Mouse (Mus musculus): ENCODE measurements around the gene Cbwd1.

Gene Cbwd1

DNA sequence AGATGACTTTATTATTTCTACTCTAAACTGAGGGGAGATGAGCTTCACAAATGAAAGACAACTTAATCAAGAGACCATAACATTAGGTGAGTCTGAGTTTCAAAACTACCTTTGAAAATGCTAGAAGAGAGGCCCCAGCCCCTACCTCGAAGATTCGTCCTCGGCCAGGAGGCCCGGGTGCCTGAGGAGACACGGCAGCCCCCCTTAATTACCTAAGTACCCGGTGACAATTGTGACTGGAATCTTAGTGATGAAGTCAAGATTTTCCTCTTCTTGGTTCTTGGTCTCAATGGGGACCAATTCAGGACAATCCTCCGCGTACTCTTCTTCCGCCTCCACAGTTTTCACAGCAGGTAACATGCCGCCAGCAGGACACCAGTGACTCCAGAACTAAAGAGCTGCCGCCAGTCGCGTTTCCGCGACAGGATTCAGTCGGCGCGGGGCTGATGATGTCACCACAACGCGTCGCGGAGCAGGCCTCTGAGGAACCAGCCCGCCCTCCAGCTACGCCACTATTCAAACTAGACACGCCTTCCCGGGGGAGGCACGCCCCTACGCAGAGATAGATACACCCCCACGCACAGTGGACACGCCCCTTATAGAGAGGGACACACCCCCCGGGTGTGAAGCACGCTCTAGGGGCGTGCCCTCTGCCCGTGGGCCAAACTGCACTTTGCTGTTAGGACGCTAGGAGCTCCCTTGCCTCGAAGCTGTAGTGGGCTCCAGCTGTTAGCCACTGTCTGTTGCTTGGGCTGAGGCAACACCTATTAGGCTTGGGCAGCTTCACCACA lies at the start of gene Cbwd1:
TSS of gene Cbwd1 (minus strand) at position 439 of the 791 bp plus-strand sequence.
- CTCF ChIA-PET, result interaction anchor here (0.6 to 0.9 kb wide), 3 partner anchors 14 to 416 kb away, joined by 3 to 9 read pairs (median 3); partner anchors contain the start of gene Dock8

DNA sequence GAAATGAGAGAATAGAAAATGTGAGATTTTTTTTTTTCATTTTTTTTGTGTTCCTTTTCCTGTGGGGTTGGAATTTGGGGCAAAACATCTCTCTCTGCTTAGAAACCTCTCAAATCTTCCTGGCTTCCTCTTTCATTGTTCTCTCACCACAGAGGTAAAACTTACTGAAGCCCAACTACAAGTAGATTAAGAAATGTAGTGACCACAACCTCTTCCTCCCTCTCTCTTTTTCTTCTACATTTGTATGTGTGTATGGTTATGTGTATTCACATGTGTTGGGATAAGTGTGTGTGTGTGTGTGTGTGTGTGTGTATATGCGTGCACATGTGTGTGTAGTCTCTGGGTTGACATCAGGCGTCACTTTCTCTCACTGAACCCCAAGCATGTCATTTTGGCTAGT lies 47.1 kb upstream of the Cbwd1 start:
- CTCF ChIA-PET, result no interaction called here

DNA sequence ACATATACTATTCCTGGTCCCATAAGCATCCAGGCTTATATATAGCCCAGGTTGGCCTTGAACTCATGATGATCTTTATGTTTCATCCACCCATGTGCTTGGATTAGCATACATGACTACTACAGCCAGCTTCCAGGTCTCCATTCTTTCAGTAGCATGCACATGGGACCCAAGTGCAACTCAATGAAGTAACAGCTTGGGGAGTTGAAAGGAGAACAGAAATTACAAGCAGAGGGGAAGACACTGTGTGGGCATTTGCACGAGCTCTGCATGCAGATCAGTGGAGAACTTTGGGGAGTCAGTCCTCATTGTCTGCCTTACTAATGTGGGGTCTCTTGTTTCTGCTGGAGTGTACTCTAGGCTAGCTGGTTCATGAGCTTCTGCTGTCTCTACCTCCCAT lies 45.3 kb upstream of the Cbwd1 start:
- CTCF ChIA-PET, result no interaction called here

DNA sequence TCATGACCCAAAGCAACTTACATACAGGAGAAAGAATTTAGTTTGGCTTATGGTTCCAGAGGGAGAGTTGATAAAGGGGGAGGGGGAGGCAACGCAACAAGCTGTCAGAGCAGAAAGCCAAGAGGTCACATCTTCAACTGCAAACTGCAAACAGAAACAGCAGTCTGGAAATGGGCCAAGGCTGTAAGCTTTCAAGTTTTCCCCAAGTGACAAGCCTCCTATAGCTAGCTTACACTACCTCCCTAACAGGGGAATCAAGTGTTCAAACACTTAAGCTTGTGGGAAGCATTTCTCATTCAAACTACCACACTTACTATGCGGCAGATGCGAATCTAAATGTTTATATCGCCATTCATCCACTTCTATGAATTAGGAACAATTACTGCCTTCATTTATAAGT lies 42.4 kb upstream of the Cbwd1 start:
- CTCF ChIA-PET, result interaction anchor here (1.1 kb wide), 1 partner anchor 10 kb away, joined by 3 read pairs; no protein-coding TSS in a partner anchor

DNA sequence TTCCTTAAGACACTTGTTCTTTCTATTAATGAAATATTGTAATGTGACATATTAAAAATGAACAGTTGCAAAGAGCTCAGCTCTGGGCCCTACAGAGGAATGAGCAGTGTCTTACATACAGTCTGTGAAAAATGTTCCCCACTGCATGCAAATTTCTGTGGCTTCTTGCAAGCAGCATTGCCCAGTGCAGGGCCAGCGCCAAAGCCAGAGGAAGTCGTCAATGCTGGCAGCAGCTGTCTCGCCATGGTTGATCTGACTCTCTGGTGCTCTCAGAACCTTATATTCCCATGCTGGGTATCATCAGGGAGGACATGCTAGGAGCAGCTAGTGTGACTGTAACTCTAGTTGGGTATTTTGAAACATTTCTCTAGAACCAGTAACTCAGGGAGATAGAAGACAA lies 41.4 kb upstream of the Cbwd1 start:
- CTCF ChIA-PET, result interaction anchor here (1.1 kb wide), 1 partner anchor 11 kb away, joined by 3 read pairs; no protein-coding TSS in a partner anchor

DNA sequence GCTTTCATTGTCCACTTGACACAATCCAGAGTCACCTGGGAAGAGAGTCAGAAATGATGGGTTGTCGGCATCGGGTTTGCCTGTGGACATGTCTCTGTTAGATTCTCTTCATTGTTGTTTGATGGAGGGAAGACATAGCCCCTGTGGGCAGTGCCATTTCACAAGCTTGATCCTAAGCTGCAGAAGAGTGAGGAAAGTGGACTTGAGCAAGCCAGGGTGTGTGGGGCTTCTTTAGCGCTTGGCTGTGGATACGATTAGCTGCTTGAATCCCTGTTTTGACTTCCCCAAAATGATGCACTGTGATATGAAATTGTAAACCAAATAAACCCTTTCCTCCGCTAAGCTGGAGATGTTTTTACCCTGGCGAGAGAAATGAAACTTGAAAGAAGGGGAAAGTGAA lies 40.6 kb upstream of the Cbwd1 start:
- CTCF ChIA-PET, result no interaction called here

DNA sequence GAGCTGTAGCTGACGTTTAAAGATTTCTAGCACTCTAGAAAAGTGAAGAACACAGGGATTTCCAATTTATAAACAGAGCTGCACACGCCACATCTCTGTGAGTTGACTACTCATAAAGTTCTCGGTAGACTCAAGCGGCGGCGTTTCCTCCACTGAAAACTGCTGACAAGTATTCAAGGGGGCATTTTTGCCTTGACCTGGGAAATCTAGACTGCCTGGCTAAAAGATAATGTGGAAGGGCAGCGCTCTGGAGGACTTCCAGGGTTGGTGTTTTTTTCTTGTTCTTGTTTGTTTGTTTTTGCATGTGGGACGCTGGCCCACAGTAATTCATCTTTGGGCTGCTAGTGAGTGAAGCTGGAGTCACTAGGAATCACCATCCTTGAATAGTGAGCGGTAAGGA lies 38.7 kb upstream of the Cbwd1 start:
- CTCF ChIA-PET, result interaction anchor here (0.5 kb wide), 1 partner anchor 150 kb away, joined by 5 read pairs; no protein-coding TSS in a partner anchor

DNA sequence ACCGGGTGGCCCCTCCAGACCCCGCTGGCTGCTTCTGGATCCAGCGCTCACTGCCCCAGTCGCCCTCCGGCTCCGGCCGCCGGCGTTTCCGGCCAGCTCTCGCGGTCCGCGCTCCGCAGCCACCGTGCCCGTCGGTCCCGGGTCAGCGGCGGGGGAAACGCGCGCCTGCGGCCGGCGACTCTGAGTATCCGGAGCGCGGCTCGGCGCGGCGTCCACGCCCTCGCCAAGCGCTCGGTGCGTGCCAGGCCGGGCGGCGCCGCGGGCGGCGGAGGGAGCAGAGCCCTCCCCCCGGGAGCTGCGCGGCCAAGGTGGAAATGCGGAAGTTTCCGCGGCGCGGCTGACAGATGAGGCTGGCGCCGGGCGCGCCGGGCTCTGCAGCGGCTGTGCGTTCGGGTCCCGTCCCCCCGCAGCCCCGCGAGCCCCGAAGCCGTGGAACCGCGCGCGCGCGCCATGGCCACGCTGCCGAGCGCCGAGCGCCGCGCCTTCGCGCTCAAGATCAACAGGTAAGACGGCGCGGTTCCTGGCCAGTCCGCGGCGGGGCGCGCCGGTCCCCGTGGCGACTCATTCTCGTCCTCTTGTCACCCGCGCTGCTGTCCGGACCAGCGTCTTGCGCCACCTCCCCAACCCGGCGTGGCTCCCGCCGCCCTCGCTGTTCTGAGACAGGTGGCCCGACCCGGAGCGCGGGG lies 37.9 kb upstream of the Cbwd1 start, which contains the start of gene Dock8:
TSS of gene Dock8 (plus strand) at position 334 of the 686 bp plus-strand sequence.
- CTCF ChIA-PET, result interaction anchor here (1.0 kb wide), 1 partner anchor 39 kb away, joined by 3 read pairs; no protein-coding TSS in a partner anchor

DNA sequence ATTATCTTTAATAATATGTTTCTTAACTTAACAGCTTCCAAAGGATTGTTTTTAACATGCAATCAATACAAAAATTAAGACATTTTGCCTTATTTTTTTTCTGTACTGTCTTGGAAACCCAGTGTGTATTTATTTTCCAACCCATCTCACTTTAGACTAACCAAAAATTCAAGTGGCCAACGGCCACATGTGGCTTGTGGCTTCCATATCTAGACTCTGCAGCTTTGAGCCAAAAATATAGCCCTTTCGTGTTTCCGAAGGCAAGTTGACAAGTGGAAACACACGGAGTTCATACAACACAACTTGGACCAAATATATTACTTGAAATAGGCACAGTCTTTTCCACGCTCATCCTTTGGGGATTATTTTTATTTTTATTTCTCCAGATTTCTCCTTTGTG lies 37.2 kb upstream of the Cbwd1 start:
- CTCF ChIA-PET, result interaction anchor here (0.6 to 1.0 kb wide), 2 partner anchors 17 to 38 kb away, joined by 3 read pairs; no protein-coding TSS in a partner anchor

DNA sequence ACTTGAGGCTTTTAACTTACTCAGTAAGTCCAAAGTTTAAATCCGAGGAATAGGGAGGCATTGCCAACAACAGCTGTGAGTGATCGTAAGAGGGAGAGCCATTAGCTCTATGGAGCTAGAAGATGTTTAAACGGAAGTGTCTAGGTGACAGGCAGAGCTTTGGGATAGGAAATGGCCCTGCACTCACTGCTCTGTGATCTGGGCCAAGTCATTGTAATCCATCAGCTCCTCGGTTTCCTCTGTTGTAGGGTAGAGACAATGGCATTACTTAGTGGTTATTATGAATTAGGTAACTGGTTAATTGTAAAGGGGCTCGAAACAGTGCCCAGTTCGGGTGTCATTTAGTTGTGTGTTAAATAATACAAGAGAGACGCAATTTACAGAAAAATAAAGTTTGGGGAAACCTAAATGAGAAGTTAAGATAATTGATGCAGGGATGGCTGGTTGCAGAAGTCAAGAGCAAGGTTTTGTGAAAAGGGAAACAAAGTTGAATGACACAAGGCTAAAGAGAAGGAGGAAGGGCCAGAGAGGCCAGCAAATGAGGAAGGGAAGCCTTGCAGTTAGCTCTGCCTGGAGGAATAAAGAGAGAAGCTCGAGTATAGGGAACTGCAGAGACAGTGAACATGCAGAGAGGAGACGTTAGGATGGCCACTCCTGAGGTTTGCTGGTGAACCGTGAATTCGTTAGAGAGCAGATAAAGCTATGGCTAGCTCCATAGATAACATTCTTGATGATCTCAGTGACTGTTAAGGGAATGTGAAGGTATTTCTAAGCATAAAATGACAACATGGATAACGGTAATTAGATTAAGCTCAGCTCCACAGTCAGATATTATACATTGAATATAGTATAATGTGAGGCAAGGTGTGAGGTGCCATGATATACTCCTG lies 35.6 kb upstream of the Cbwd1 start:
- CTCF ChIA-PET, result no interaction called here

DNA sequence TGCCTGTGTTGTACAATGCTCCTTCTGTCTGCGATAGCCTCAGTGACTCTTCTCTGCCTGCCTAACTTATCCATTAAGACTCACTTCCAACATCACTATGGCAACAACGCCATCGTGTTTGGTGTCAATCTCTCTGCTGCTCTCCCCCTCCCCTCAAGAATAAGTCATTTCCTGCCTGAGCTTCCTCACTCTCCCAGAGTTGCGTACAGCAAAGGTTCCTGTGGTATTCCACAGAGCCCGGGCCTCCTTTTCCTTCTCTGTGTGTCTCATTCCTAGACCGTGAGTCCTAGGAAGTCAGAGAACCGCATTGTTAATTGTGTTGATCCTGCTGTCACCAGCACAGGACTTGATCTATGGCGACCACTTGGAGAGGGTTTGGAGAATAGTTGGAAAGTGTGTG lies 33.5 kb upstream of the Cbwd1 start:
- CTCF ChIA-PET, result no interaction called here

DNA sequence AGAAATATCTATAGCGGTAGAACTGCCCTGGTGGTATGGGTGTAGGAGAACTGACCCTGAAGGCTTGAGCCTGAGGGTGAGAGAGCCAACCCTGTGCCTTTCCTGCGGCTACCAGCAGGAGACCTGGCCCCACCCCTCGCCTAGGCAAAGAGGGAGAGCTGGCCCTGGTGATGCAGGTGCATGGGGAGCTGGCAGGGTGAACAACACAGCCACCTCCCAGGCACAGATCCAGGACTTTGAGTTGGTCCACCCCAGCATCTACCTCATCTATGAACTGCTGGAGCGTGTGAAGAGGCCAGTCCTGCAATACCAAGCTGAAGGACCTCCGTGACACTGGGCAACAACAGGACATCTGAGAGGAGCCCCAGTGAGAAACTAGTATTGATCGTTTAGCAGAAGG lies 32.1 kb upstream of the Cbwd1 start:
- CTCF ChIA-PET, result interaction anchor here (0.6 kb wide), 1 partner anchor 370 kb away, joined by 3 read pairs; no protein-coding TSS in a partner anchor

DNA sequence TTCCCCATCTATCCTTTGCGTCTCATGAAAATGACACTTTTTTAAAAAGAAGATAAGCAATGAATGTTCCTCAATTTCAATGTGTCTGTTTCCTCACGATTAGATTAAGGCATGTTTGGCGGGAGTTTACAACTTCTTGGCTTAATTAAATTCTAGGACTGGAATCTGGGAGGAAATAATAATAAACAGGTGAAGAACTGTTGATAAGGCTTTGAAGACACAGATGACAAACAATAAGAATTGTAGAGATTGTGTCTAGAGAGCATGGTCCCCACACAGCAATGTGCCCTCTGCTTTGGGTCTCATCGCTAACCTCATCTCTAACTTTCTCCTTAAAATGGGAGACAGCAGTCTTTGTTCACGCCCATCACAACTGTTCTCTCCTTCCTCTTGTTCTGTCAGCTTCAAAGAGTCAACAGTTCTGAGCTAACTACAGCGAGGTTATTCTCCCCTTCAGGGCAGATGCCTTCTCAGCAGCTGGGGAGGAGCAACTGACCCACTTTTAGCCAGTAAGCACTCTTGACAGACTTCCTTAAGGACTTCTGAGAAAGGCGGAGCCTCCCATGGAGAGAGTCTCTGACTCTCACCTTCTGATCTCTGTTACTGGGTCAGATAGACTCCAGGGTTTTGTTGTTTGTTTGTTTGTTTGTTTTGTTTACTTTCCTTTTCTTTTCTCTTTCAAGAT lies 28.9 kb upstream of the Cbwd1 start:
- CTCF ChIA-PET, result no interaction called here

DNA sequence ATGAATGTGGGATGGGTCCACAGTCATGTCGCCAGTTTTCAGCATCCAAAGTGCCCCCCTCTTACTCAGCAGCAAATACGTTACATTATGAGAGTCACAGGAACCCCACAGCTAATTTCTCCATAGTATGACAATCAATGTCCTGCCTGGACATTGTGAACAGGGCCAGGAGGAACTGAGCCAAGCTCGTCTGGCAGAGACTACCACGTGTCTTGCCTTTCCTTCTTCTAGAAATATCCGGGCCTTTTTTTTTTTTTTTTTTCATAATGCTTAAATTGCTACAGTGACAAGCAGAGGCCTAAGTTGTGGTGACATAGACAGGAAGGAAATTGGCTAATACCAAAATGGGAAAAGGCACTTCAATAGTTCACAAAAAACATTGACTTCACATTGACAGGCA lies 27.4 kb upstream of the Cbwd1 start:
- CTCF ChIA-PET, result no interaction called here

DNA sequence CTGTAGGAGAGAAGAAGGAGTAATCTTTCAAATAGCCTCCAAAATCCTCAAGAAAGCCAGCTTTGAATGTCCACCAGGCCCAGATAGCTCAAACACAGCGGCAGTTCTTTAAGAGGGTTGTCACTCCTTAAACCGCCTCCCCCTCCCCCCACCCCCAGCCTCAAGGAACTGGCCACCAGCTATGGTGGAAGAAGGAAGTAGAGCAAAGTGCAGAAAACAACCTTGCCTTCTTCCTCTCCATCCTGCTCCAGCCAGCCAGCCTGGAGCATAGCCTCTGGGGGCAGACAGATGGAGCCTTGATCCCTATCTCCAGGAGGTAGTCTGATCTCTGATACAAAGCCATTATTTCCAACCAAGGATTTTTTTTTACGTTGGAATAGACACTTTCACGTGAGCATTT lies 25.9 kb upstream of the Cbwd1 start:
- CTCF ChIA-PET, result no interaction called here

DNA sequence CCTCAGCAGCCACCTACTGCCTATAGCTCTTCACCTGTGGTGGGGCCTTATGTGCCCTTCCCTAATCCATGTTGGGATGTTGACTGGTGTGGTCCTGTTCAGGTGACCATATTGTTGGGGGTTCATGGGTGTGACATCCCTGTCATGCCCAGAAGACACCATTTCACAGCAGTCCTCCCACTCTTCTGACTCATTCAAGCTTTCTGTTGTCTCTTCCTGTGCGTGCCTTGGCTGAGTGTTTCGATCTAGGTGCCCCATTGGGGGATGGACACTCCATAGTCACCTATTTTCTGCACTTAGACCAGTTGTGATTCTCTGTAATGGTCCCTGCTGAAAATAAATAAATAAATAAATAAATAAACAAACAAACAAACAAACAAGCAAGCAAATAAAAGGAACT lies 23.6 kb upstream of the Cbwd1 start:
- CTCF ChIA-PET, result no interaction called here

DNA sequence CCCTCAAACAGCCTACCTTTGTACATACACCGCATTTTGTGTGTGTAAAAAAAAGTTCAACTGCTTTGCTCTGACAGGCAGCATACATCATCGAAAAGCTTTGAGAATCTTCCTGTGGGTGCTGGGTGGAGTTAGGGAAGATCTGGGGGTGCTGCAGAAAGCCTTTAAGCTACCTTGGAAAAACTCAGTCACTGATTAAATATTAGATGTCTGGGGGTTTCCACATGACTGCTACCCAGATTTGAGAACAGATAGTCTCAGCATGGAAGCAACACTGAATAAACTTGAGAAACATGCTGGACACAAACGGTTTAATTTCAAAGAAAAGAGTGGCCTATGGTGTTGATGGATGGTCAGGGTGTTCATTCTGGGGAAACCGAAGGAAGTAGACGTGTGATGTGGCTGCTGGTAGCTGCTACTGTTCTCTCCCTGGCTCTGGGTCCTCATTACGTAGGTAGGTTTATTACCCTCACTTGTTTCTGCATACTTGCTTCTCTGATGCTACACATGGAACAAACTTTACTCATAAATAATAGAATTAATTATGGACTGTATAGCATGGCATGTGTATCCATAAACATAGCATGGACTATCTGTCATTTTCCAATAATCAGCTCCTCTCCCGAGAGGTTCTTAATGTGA lies 22.6 kb upstream of the Cbwd1 start:
- CTCF ChIA-PET, result no interaction called here

DNA sequence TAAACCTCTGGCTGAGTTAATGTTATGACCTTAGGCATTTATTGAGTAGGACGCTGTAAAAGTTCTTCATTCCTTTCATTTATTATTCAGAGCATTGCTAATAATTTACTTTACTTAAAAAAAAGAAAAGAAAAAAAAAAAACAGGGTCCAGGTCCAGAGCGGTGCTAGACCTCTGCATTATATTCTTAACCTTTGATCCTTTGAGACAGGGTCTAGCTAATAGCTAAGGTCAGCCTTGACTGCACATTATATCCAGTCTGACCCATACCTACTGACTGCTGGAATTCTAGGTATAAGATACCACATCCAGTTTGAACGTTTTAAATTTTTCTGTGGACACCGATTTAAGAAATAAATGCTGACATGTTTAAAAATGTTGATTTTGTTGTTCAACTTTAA lies 21.6 kb upstream of the Cbwd1 start:
- CTCF ChIA-PET, result no interaction called here

DNA sequence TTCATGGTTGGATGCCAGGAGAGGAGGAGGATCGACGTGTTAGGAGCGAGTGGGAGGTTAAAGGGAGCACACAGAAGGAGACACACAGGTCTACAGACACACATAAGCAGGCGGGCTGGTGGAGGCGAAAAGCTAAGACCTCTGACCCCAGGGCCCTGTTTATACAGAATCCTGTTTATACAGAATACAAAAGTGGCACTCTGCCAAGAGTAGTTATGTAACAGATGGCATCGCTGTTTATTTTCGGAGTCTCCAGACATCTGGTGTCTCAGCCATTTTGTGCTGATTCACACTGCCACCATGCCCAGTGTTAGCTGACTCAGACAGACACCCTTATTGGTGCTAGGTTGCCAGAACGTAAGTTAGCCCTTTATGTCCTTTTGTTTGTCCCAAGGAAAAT lies 19.9 kb upstream of the Cbwd1 start:
- CTCF ChIA-PET, result no interaction called here
